Mouse (Mus musculus) kidney, adult 18-20 months (tissue): ENCODE data around the gene Prkca.

ENCODE experiments used
- DNase-seq: peaks from one replicate; pipeline ENCODE4 v3.0.0; 2021

Prkca gene

GRCm38 (mm10) chr11:107914634-107915226 is 429.0 kb downstream of the Prkca start, which contains the start of gene Cacng5:
TSS of gene Cacng5 (minus strand) at chr11:107915055.
- DNase-seq, result no peak

GRCm38 (mm10) chr11:107913317-107913716 is 430.4 kb downstream of the Prkca start:
- no peak for DNase-seq

GRCm38 (mm10) chr11:107905364-107905763 is 438.4 kb downstream of the Prkca start:
- DNase-seq, result no peak

- DNase-seq, result no peak
Observed at GRCm38 (mm10) chr11:107903966-107904605, 439.6 kb downstream of the Prkca start.

- no peak for DNase-seq
Observed at GRCm38 (mm10) chr11:107900470-107900869, 443.3 kb downstream of the Prkca start.

GRCm38 (mm10) chr11:107898698-107899097 is 445.0 kb downstream of the Prkca start:
- DNase-seq, result no peak

- no peak for DNase-seq
Observed at GRCm38 (mm10) chr11:107895635-107896034, 448.1 kb downstream of the Prkca start.

- DNase-seq, result no peak
Observed at GRCm38 (mm10) chr11:107891377-107891776, 452.4 kb downstream of the Prkca start.

GRCm38 (mm10) chr11:107887342-107887741 is 456.4 kb downstream of the Prkca start:
- no peak for DNase-seq
